Mouse (Mus musculus): ENCODE measurements around the gene Auts2. TPM values are rescaled to one million over a fixed set of nuclear protein-coding genes. Genes with fewer than 3 reads are reported as not detected.
A peak's percentile ranks its signal among the peaks of the same experiment; 100 is the strongest.

Auts2 gene
- polyA plus RNA-seq, 1 experiment from 2014 or later = 47.7 TPM

DNA sequence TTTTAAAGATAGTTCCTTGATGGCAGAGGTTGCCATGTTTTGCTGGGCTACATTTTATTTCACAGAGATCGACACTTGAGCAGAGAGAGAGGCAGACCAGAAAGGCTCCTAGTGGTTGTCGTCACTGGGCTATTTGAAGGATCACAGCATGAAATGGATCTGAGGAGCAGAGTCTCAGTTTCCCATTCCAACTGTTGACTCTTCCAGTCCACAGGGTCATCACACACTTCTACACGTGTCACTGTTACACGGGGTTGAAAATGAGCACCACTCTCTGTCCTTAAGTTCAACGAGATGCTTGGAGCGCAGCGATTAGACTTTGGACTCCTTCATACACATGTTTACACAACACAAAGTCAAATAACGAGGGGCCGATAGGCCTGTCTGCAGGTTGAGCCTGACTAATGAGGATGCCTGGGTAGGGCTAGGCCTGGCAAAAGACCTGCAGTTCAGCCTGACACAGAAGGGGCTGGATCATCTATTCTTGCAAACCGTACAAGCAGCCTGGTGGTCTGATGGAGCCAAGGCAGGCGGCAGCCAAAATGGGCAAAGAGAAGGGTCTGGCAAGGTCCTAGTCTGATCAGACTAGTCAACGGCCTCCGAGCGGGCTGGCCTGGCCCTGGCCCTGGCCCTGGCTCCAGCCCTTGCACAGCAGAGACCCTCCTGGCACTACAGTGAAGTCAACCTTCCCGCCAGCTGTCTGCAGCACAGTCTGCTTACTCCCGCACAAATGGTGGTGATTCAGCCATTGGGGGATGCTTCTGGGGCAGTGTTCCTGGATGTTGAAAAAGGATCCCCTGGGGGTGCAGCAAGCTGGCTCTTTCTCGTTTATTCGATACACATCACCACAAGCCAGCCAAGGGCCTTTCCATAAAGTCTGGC is 969.6 kb downstream of the Auts2 start:
- ATAC-seq (ENCODE audit: insufficient number of reproducible peaks, insufficient read depth, low FRiP score, low read depth) = peak; percentile 82
- H3K27ac ChIP-seq (ENCODE audit: low read length) = no peak overlapping the region
- 72% methylated on average over 18 of the region's 18 CpGs for WGBS
- H3K9me3 ChIP-seq (ENCODE audit: control insufficient read depth, low read depth, low read length) = no peaks in the 10 kb centered on the region
- 0 out of 2 replicates have a peak, but pooled peaks cover 5% of the 10 kb centered on the region for H3K4me1 ChIP-seq (ENCODE audit: control insufficient read depth, insufficient read depth, low read length)
- H3K36me3 ChIP-seq (ENCODE audit: control insufficient read depth, insufficient read depth, low read length) = no peaks in the 10 kb centered on the region
- no peak overlapping the region for H3K4me2 ChIP-seq (replicated peaks; ENCODE audit: low read depth, low read length)
- no peak overlapping the region for H3K9ac ChIP-seq (replicated peaks; ENCODE audit: low read depth, low read length)
- no peak overlapping the region for H3K4me3 ChIP-seq (ENCODE audit: low read depth, low read length)
- no peaks in the 10 kb centered on the region for H3K27me3 ChIP-seq (ENCODE audit: control insufficient read depth, insufficient read depth, low read length)

DNA sequence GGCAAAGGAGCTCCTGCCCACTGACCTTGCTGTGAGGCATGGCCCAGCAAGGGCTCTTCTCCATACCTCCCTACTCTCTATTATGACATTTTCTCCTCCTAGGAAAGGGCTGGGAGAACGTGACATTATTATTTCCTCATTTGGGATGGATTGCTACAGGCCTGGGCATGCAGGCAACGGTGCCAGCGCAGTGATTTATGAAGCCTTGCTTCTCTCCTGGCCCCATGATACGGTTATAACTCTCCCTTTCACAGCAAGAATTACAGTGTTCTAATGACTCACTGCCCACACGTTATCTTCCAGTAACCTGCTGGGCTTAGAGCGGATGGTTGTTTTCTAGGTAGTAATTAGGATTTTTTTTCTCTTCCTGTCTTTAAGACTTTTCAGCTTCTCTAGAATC is 977.1 kb downstream of the Auts2 start:
- no peak overlapping the region for H3K9ac ChIP-seq (replicated peaks; ENCODE audit: low read depth, low read length)
- no peak overlapping the region for H3K4me3 ChIP-seq (ENCODE audit: low read depth, low read length)
- H3K27ac ChIP-seq (ENCODE audit: low read length) = no peak overlapping the region
- H3K9me3 ChIP-seq (ENCODE audit: control insufficient read depth, low read depth, low read length) = no peaks in the 10 kb centered on the region
- ATAC-seq (ENCODE audit: insufficient number of reproducible peaks, insufficient read depth, low FRiP score, low read depth) = no peak
- no peak overlapping the region for H3K4me2 ChIP-seq (replicated peaks; ENCODE audit: low read depth, low read length)
- H3K27me3 ChIP-seq (ENCODE audit: control insufficient read depth, insufficient read depth, low read length) = no peaks in the 10 kb centered on the region
- 55% methylated on average over 6 of the region's 6 CpGs for WGBS
- no peaks in the 10 kb centered on the region for H3K36me3 ChIP-seq (ENCODE audit: control insufficient read depth, insufficient read depth, low read length)
- no peaks in the 10 kb centered on the region for H3K4me1 ChIP-seq (ENCODE audit: control insufficient read depth, insufficient read depth, low read length)

DNA sequence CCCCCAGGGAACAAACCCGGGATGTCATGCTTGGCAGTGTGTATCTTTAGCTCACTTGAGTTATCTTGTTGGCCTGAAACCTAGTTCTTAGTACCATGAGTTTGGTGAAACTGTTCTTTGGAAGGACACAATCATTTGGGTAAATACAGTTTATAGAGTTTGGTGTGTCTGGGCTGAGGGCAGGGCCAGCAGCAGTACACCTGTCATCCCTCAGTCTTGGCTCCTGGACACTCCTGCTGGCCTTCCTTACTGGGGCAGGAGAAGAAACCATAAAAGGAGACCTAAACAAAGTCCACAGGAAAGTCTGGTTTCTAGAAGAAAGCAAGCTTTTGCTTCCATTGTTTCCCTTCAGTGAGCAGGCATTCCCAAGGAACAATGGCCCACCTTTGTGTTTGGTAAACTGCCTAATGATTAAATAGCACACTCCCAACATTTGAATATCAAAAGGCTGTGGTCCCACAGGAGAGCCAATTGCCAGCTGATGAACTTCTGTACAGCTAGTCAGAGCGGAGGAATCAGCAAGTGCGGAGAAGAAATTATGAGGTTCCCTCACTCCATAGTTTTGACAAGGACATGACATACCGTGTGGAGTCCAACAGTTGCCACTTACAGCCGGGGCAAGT is 979.4 kb downstream of the Auts2 start:
- WGBS = 86% methylated on average over 5 of the region's 5 CpGs
- no peak overlapping the region for H3K27ac ChIP-seq (ENCODE audit: low read length)
- no peaks in the 10 kb centered on the region for H3K36me3 ChIP-seq (ENCODE audit: control insufficient read depth, insufficient read depth, low read length)
- no peaks in the 10 kb centered on the region for H3K27me3 ChIP-seq (ENCODE audit: control insufficient read depth, insufficient read depth, low read length)
- no peaks in the 10 kb centered on the region for H3K4me1 ChIP-seq (ENCODE audit: control insufficient read depth, insufficient read depth, low read length)
- no peak overlapping the region for H3K4me2 ChIP-seq (replicated peaks; ENCODE audit: low read depth, low read length)
- H3K4me3 ChIP-seq (ENCODE audit: low read depth, low read length) = no peak overlapping the region
- no peak for ATAC-seq (ENCODE audit: insufficient number of reproducible peaks, insufficient read depth, low FRiP score, low read depth)
- no peaks in the 10 kb centered on the region for H3K9me3 ChIP-seq (ENCODE audit: control insufficient read depth, low read depth, low read length)
- H3K9ac ChIP-seq (replicated peaks; ENCODE audit: low read depth, low read length) = no peak overlapping the region

DNA sequence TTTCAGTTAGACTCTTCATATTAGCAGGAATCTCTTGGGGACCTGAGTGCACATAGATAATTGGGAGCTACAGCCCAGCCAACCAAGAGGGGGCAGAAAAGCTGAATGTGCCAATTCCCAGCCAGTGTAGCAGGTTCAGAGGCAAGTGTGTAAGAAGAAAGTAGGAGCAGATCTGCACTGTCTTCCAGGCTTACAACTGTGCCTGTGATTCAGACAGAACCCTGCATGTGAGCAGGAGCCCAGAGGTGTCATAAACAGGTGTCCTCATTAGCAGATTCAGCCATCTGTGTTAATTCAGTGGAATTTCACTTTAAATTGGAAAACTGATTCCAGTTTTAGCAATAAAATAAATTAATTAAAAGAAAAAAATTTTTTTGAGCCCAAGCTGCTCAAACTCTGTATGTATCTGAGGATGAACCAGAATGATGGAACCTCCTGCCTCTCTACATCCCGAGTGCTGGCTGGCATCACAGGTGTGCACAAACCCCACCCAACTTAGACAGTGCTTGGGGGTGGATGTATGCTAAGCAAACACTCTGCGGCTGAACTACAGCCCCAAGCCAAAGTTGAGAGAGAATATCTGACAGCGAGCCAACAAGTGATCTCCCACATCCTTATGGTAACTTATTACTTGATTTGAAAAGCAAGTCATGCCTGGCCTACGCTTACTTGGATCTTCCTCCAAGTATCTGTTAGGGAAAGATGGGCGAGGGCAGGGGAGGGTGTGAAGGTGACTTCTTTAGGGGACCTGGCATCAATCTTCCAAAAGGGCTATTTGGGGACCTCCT is 982.2 kb downstream of the Auts2 start:
- WGBS = 69% methylated on average over 5 of the region's 5 CpGs

DNA sequence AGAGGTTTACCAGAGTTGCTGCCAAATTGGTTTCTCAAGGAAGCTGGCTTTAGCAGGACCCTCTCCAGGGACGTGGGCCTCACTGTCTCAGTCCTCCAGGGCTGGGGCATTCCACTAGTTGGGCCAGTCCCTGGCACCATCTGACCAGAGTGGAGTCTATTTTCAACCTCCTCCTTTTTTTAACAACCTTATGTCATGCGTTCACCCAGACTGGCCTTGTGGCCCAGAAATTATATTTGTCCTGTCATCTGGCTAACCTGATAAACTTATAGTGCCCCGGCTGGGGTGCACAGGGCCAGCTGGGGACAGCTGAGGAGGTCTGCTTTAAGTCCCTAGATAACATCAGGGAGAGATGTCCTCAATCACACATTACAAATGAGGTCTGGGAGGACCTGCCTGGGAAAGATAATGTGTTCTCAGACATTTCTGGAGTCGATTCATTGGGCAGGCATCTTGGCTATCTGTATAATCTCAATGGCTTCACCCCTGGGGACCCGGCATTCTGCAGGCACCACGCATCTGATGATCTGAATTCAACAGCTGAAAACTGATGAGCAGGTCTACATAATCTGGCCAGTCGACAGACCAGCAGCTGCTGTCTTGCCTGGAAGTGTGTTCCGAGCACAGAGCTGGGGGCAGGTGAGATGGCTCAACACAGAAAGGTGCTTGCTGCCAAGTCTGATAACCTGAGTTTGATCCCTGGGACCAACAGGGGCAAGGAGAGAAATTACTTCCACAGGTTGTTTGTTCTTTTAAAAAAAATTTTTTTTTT is 984.6 kb downstream of the Auts2 start:
- Histone ChIP-seq H3K9me3 (ENCODE audit: control insufficient read depth, low read depth, low read length) (no peaks in the 10 kb centered on the region), H3K36me3 (ENCODE audit: control insufficient read depth, insufficient read depth, low read length) (no peaks in the 10 kb centered on the region), H3K4me2 (replicated peaks; ENCODE audit: low read depth, low read length) (no peak overlapping the region), H3K4me3 (ENCODE audit: low read depth, low read length) (no peak overlapping the region), H3K27ac (ENCODE audit: low read length) (no peak overlapping the region), H3K27me3 (ENCODE audit: control insufficient read depth, insufficient read depth, low read length) (no peaks in the 10 kb centered on the region), H3K4me1 (ENCODE audit: control insufficient read depth, insufficient read depth, low read length) (no peaks in the 10 kb centered on the region), H3K9ac (replicated peaks; ENCODE audit: low read depth, low read length) (no peak overlapping the region)
- ATAC-seq (ENCODE audit: insufficient number of reproducible peaks, insufficient read depth, low FRiP score, low read depth) = no peak
- WGBS = 42% methylated on average over 8 of the region's 8 CpGs

More for the DNA sequence above, 982.2 kb downstream of the Auts2 start:
- ATAC-seq (ENCODE audit: insufficient number of reproducible peaks, insufficient read depth, low FRiP score, low read depth) = no peak
- no peak overlapping the region for H3K27ac ChIP-seq (ENCODE audit: low read length)
- no peaks in the 10 kb centered on the region for H3K4me1 ChIP-seq (ENCODE audit: control insufficient read depth, insufficient read depth, low read length)
- H3K4me2 ChIP-seq (replicated peaks; ENCODE audit: low read depth, low read length) = no peak overlapping the region
- no peaks in the 10 kb centered on the region for H3K27me3 ChIP-seq (ENCODE audit: control insufficient read depth, insufficient read depth, low read length)
- no peaks in the 10 kb centered on the region for H3K9me3 ChIP-seq (ENCODE audit: control insufficient read depth, low read depth, low read length)
- no peak overlapping the region for H3K9ac ChIP-seq (replicated peaks; ENCODE audit: low read depth, low read length)
- no peak overlapping the region for H3K4me3 ChIP-seq (ENCODE audit: low read depth, low read length)
- no peaks in the 10 kb centered on the region for H3K36me3 ChIP-seq (ENCODE audit: control insufficient read depth, insufficient read depth, low read length)

DNA sequence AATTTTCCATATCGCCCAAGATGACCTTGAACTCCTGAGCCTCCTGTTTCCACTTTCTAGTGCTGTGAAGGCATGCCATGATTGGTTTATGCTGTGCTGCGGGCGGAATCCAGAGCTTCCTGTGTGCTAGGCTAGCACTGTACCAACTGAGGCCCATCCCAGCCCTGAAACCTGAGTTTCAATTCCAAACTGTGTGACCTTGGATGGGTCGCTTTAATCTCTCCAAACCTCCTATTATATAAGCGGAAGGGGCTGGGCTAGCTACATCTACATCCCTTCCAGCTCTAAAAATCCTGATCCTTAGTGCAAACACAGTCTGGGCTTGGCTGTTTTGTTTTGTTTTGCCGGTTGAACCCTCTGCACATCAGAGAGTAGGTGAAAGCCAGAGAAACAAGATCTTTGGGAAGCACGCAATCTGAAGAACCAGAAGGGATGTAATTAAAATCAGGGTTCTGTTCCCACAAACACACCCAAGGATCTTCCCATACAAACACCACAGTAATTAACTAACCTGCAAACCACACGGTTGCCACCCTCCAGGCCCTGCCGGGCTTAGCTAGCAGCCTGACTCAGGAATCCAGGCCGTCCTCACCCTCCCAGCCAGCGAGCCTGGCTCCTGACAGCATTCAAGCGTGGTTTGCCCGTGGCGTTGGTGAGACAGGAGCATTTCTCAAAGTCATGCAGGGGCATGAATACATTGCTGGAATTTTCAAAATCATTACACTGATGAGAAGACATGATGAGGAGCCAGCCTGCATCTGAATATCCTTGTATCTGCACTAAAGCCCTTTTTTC is 985.4 kb downstream of the Auts2 start:
- H3K9me3 ChIP-seq (ENCODE audit: control insufficient read depth, low read depth, low read length) = no peaks in the 10 kb centered on the region
- no peaks in the 10 kb centered on the region for H3K36me3 ChIP-seq (ENCODE audit: control insufficient read depth, insufficient read depth, low read length)
- 62% methylated on average over 14 of the region's 14 CpGs for WGBS
- no peak overlapping the region for H3K4me3 ChIP-seq (ENCODE audit: low read depth, low read length)
- H3K4me1 ChIP-seq (ENCODE audit: control insufficient read depth, insufficient read depth, low read length) = no peaks in the 10 kb centered on the region
- no peak overlapping the region for H3K4me2 ChIP-seq (replicated peaks; ENCODE audit: low read depth, low read length)
- no peak overlapping the region for H3K27ac ChIP-seq (ENCODE audit: low read length)
- no peak overlapping the region for H3K9ac ChIP-seq (replicated peaks; ENCODE audit: low read depth, low read length)
- no peaks in the 10 kb centered on the region for H3K27me3 ChIP-seq (ENCODE audit: control insufficient read depth, insufficient read depth, low read length)
- ATAC-seq (ENCODE audit: insufficient number of reproducible peaks, insufficient read depth, low FRiP score, low read depth) = no peak

DNA sequence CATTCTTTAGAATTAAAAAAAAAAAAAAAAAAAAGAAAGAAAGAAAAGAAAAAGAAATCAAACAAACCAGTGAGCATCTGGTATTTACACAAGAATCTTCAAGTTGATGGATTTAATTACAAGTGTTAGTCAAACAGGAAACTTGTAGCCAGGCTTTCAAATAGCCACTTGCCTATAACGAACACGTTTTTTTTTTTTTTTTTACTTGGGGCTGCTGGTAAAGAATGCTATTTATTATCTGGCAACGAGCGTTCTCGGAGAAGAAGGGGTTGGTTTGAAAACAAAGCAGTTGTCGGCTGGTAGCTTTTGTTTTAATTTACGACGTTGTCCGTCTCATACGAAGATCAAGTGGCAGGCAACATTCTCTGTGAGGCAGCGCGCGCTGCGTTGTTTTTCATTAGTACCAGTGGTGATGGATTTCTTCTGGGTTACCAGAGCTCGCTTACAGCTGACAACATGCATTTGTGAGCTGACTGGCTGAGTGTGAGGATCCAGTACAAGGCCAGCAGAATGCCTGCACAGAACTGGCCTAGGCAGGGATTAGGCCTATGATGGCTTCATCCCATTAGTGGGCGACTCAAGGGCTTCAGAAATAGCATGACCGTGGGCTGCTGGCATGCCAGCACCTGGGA is 994.1 kb downstream of the Auts2 start:
- H3K27ac ChIP-seq (ENCODE audit: low read length) = no peak overlapping the region
- 12% methylated on average over 17 of the region's 17 CpGs for WGBS

More for the DNA sequence above, 994.1 kb downstream of the Auts2 start:
- H3K9me3 ChIP-seq (ENCODE audit: control insufficient read depth, low read depth, low read length) = no peaks in the 10 kb centered on the region
- H3K36me3 ChIP-seq (ENCODE audit: control insufficient read depth, insufficient read depth, low read length) = no peaks in the 10 kb centered on the region
- H3K4me2 ChIP-seq (replicated peaks; ENCODE audit: low read depth, low read length) = peak overlapping the region; percentile 10; the same call in 1 of the 2 replicates
- ATAC-seq (ENCODE audit: insufficient number of reproducible peaks, insufficient read depth, low FRiP score, low read depth) = no peak
- no peak overlapping the region for H3K4me3 ChIP-seq (ENCODE audit: low read depth, low read length)
- peaks cover 8% of the 10 kb centered on the region; the same call in 1 of the 2 replicates for H3K4me1 ChIP-seq (ENCODE audit: control insufficient read depth, insufficient read depth, low read length)
- H3K9ac ChIP-seq (replicated peaks; ENCODE audit: low read depth, low read length) = no peak overlapping the region
- no peaks in the 10 kb centered on the region for H3K27me3 ChIP-seq (ENCODE audit: control insufficient read depth, insufficient read depth, low read length)

All from stomach, embryonic 14.5 days (tissue).